Mouse (Mus musculus) limb, embryonic 14.5 days (tissue): ENCODE measurements around the gene Smtnl2. TPM values are rescaled to one million over a fixed set of nuclear protein-coding genes. Genes with fewer than 3 reads are reported as not detected.
"Not testable (repeated sequence)": the region's sequence is repeated elsewhere in the genome, so short reads cannot be mapped to it uniquely, and the experiment has no call there.

Source experiments
- ATAC-seq: fragments of 200-750 bp; cut with Nextera tagmentation; 2 replicates; pipeline ENCODE4 v1.8.0; 2017; ENCODE audit warnings: low read depth, moderate number of reproducible peaks, moderate TSS enrichment; ENCODE audit not compliant: low FRiP score
- DNase-seq: peaks from one replicate; pipeline ENCODE4 v3.0.0-alpha.2; 2015; ENCODE audit warnings: low spot score
- H3K27ac ChIP-seq: fragments of 300-500 bp; sonication (generic); replicated peaks from 2 replicates; pipeline ENCODE4 v1.5.1; 2014; ENCODE audit warnings: low read depth, mild to moderate bottlenecking, low read length, moderate library complexity, mixed read lengths
- H3K27me3 ChIP-seq: fragments of 300-500 bp; sonication (generic); 2 replicates; pipeline ENCODE4 v1.6.1; 2014; ENCODE audit warnings: low read length, mixed read lengths; ENCODE audit not compliant: control insufficient read depth, insufficient read depth
- H3K36me3 ChIP-seq: fragments of 300-500 bp; sonication (generic); 2 replicates; pipeline ENCODE4 v1.6.1; 2014; ENCODE audit warnings: mild to moderate bottlenecking, low read length, moderate library complexity, mixed read lengths; ENCODE audit not compliant: control insufficient read depth, insufficient read depth
- H3K4me1 ChIP-seq: fragments of 300-500 bp; sonication (generic); 2 replicates; pipeline ENCODE4 v1.6.1; 2014; ENCODE audit warnings: antibody characterized with exemption, low read length, mixed read lengths; ENCODE audit not compliant: control insufficient read depth, insufficient read depth
- H3K4me2 ChIP-seq: fragments of 300-500 bp; sonication (generic); replicated peaks from 2 replicates; pipeline ENCODE4 v1.6.1; 2014; ENCODE audit warnings: low read depth, mild to moderate bottlenecking, low read length, moderate library complexity; ENCODE audit not compliant: severe bottlenecking
- H3K4me3 ChIP-seq: fragments of 300-500 bp; sonication (generic); replicated peaks from 2 replicates; pipeline ENCODE4 v1.5.1; 2014; ENCODE audit warnings: low read length
- H3K9ac ChIP-seq: fragments of 300-500 bp; sonication (generic); 2 replicates; pipeline ENCODE4 v1.6.1; 2014; ENCODE audit warnings: mild to moderate bottlenecking, low read depth, low read length, moderate library complexity; ENCODE audit not compliant: severe bottlenecking
- H3K9me3 ChIP-seq: fragments of 300-500 bp; sonication (generic); 2 replicates; pipeline ENCODE4 v1.6.1; 2016; ENCODE audit warnings: low read length; ENCODE audit not compliant: control insufficient read depth
- POLR2A ChIP-seq: fragments of 200-500 bp; IDR thresholded peaks from 2 replicates; pipeline ENCODE4 v1.8.0; 2012; ENCODE audit warnings: inconsistent platforms, mild to moderate bottlenecking, moderate library complexity, borderline replicate concordance; ENCODE audit not compliant: insufficient read depth, insufficient read length; ENCODE audit errors: extremely low read depth
- WGBS: fragments of 180-500 bp; shearing (Covaris S2); extraction: QIAGEN DNeasy Blood & Tissue Kit; methylation state at CpG from one replicate; pipeline ENCODE4 v1.1.7; 2014; 5-methylcytosine and 5-hydroxymethylcytosine counted together
- polyA plus RNA-seq, 2 experiments: library from polyadenylated mRNA; depleted of rRNA in 1 of 2; stranded (reverse) in 1 of 2; unstranded in 1 of 2; fragments of >200 nt; fragmentation: Nextera tagmentation in 1 of 2; extraction: Ambion mirVana in 1 of 2; gene quantifications; 2 replicates each; pipeline versions ENCODE4 v1.2.1 to v1.2.3; 2012 to 2014

The Smtnl2 gene
- polyA plus RNA-seq, 2 experiments, result 23.9 to 31.9 TPM

DNA sequence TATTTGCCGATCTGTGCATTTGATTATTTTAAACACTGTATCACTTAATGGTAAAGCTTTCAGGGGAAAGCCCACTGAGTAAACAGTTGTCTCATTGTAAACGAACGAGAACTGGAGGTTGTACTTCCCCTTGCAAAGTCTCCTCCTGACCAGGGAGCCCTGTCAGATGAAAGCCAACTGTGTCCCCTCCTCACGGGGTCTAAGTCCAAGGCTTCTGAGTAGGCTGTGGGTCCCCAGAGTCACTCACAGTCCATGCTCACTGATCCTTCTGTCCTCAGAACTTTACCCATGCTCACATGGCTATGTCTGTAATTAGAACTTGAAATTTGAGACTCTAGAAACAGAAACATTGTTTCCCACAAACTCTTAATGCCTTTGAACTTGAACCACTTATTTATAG, 61.9 kb downstream of the Smtnl2 start:
- Histone ChIP-seq H3K27ac (no peak overlapping the region), H3K4me1 (0 out of 2 replicates have a peak, but pooled peaks cover 3% of the 10 kb centered on the region), H3K27me3 (no peaks in the 10 kb centered on the region), H3K4me3 (no peak overlapping the region), H3K9ac (no peak overlapping the region), H3K4me2 (no peak overlapping the region), H3K36me3 (no peaks in the 10 kb centered on the region), H3K9me3 (no peaks in the 10 kb centered on the region)
- 48% methylated on average over 4 of the region's 4 CpGs for WGBS
- ATAC-seq (no peak), DNase-seq (no peak)
- TF ChIP-seq POLR2A, result no peak

DNA sequence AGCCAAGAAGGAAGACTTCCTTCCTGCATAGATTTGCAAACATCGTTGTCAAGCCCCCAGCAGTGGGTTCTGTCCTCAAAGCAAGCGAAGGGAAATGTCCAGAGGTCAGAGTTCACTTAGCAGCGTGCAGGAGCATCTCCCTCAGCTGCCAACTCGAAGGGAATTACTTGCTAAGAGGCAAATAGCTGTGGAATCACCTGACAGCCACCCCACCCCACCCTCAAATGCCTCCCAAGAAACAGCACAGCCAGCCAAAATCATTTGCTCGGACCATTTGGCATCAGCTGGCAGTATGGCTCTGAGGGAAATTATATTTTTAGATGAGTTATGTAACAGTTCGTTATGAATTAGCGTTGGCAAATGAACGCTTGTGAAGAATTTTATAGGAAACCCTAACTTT, 62.5 kb downstream of the Smtnl2 start:
- H3K4me3 ChIP-seq, result no peak overlapping the region
- no peak overlapping the region for H3K9ac ChIP-seq
- no peak for DNase-seq
- no peak overlapping the region for H3K4me2 ChIP-seq
- no peaks in the 10 kb centered on the region for H3K9me3 ChIP-seq
- H3K27ac ChIP-seq, result no peak overlapping the region
- no peaks in the 10 kb centered on the region for H3K27me3 ChIP-seq
- TF ChIP-seq POLR2A, result no peak
- H3K36me3 ChIP-seq, result no peaks in the 10 kb centered on the region
- no peak for ATAC-seq
- 0 out of 2 replicates have a peak, but pooled peaks cover 3% of the 10 kb centered on the region for H3K4me1 ChIP-seq
- WGBS, result 36% methylated on average over 8 of the region's 8 CpGs

- 36% methylated on average over 9 of the region's 10 CpGs for WGBS
- H3K9me3 ChIP-seq, result no peaks in the 10 kb centered on the region
- no peak for ATAC-seq
These were observed 63.0 kb downstream of the Smtnl2 start for GRCm38 (mm10) chr11:72348563-72348962.

GRCm38 (mm10) chr11:72344486-72344885, 67.0 kb downstream of the Smtnl2 start:
- ATAC-seq, result no peak
- no peak overlapping the region for H3K4me2 ChIP-seq
- 80% methylated on average over 11 of the region's 11 CpGs for WGBS
- no peak overlapping the region for H3K9ac ChIP-seq
- H3K27ac ChIP-seq, result no peak overlapping the region
- no peak overlapping the region for H3K4me3 ChIP-seq
- TF ChIP-seq POLR2A, result no peak
- 0 out of 2 replicates have a peak, but pooled peaks cover 3% of the 10 kb centered on the region for H3K4me1 ChIP-seq
- DNase-seq, result no peak
- no peaks in the 10 kb centered on the region for H3K36me3 ChIP-seq
- no peaks in the 10 kb centered on the region for H3K9me3 ChIP-seq
- no peaks in the 10 kb centered on the region for H3K27me3 ChIP-seq

More at GRCm38 (mm10) chr11:72348563-72348962, 63.0 kb downstream of the Smtnl2 start:
- no peak overlapping the region for H3K9ac ChIP-seq
- H3K4me3 ChIP-seq, result no peak overlapping the region
- DNase-seq, result no peak
- H3K4me2 ChIP-seq, result no peak overlapping the region
- H3K27me3 ChIP-seq, result no peaks in the 10 kb centered on the region
- H3K36me3 ChIP-seq, result no peaks in the 10 kb centered on the region
- no peak for TF ChIP-seq POLR2A
- H3K4me1 ChIP-seq, result 0 out of 2 replicates have a peak, but pooled peaks cover 3% of the 10 kb centered on the region
- H3K27ac ChIP-seq, result no peak overlapping the region

- H3K9ac ChIP-seq, result no peak overlapping the region
- WGBS, result 20% methylated on average over 8 of the region's 8 CpGs
- H3K36me3 ChIP-seq, result no peaks in the 10 kb centered on the region
- H3K27ac ChIP-seq, result no peak overlapping the region
- no peak overlapping the region for H3K4me3 ChIP-seq
- H3K4me2 ChIP-seq, result no peak overlapping the region
- ATAC-seq (no peak), DNase-seq (peak; percentile 52)
- 0 out of 2 replicates have a peak, but pooled peaks cover 1% of the 10 kb centered on the region for H3K4me1 ChIP-seq
- H3K27me3 ChIP-seq, result no peaks in the 10 kb centered on the region
- no peak for TF ChIP-seq POLR2A
- no peaks in the 10 kb centered on the region for H3K9me3 ChIP-seq
These were observed 67.6 kb downstream of the Smtnl2 start for GRCm38 (mm10) chr11:72343904-72344303.

DNA sequence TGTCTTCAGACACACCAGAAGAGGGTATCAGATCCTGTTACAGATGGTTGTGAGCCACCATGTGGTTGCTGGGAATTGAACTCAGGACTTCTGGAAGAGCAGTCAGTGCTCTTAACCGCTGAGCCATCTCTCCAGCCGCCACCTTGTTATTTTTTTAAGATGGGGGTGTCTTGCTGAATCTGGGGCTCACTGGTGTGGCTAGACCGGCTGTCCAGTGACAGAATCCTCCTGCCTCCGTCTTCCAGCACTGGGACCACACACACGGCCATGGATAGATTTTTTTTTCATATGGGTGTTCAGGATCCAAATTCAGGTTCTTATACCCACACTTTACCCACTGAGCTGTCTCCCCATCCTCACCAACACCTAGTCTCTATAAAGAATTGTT, 68.3 kb downstream of the Smtnl2 start:
- 89% methylated on average over 5 of the region's 5 CpGs for WGBS
- not testable (repeated sequence) for ATAC-seq

More for the DNA sequence above, 68.3 kb downstream of the Smtnl2 start:
- H3K4me3 ChIP-seq, DNase-seq, H3K4me1 ChIP-seq, H3K36me3 ChIP-seq, H3K4me2 ChIP-seq, H3K27ac ChIP-seq, H3K9ac ChIP-seq, H3K27me3 ChIP-seq, H3K9me3 ChIP-seq: not testable (repeated sequence)
